Mouse (Mus musculus) hindbrain, embryonic 14.5 days (tissue): Measurements from ENCODE around the gene Rras. TPM values are rescaled to one million over a fixed set of nuclear protein-coding genes. Genes with fewer than 3 reads are reported as not detected.

Experiments used
- ATAC-seq: fragments of 200-750 bp; cut with Nextera tagmentation; 2 replicates; pipeline ENCODE4 v1.8.0; 2017; ENCODE audit warnings: moderate number of reproducible peaks, mild to moderate bottlenecking, moderate TSS enrichment, moderate library complexity; ENCODE audit not compliant: low FRiP score
- DNase-seq: peaks from one replicate; pipeline ENCODE4 v3.0.0-alpha.2; 2015; ENCODE audit warnings: low spot score
- H3K27ac ChIP-seq: fragments of 300-500 bp; sonication (generic); 2 replicates; pipeline ENCODE4 v1.5.1; 2014; ENCODE audit warnings: mild to moderate bottlenecking, moderate library complexity
- H3K27me3 ChIP-seq: fragments of 300-500 bp; sonication (generic); 2 replicates; pipeline ENCODE4 v1.6.1; 2014; ENCODE audit warnings: mild to moderate bottlenecking, low read length, mixed read lengths; ENCODE audit not compliant: control insufficient read depth, insufficient read depth
- H3K36me3 ChIP-seq: fragments of 300-500 bp; sonication (generic); replicated peaks from 2 replicates; pipeline ENCODE4 v1.6.1; 2014; ENCODE audit not compliant: control insufficient read depth, insufficient read depth
- H3K4me1 ChIP-seq: fragments of 300-500 bp; sonication (generic); replicated peaks from 2 replicates; pipeline ENCODE4 v1.6.1; 2014; ENCODE audit warnings: antibody characterized with exemption, low read length, mixed read lengths; ENCODE audit not compliant: control insufficient read depth, insufficient read depth
- H3K4me2 ChIP-seq: fragments of 300-500 bp; sonication (generic); replicated peaks from 2 replicates; pipeline ENCODE4 v1.6.1; 2014; ENCODE audit warnings: mild to moderate bottlenecking, moderate library complexity
- H3K4me3 ChIP-seq: fragments of 300-500 bp; sonication (generic); replicated peaks from 2 replicates; pipeline ENCODE4 v1.5.1; 2014; ENCODE audit warnings: mild to moderate bottlenecking, low read length
- H3K9ac ChIP-seq: fragments of 300-500 bp; sonication (generic); 2 replicates; pipeline ENCODE4 v1.6.1; 2014
- H3K9me3 ChIP-seq: fragments of 300-500 bp; sonication (generic); 2 replicates; pipeline ENCODE4 v1.6.1; 2016; ENCODE audit warnings: low read length; ENCODE audit not compliant: control insufficient read depth
- WGBS: fragments of 180-500 bp; shearing (Covaris S2); extraction: QIAGEN DNeasy Blood & Tissue Kit; methylation state at CpG from one replicate; pipeline ENCODE4 v1.1.7; 2014; 5-methylcytosine and 5-hydroxymethylcytosine counted together
- microRNA-seq: library from miRNA; unstranded; fragments of <30 nt; microRNA quantifications from one replicate; pipeline ENCODE4, GENCODE M21; 2016
- polyA plus RNA-seq: library from polyadenylated mRNA; unstranded; fragments of >200 nt; fragmentation: Nextera tagmentation; extraction: Ambion mirVana; gene quantifications from 2 replicates; pipeline ENCODE4 v1.2.1, GENCODE M21; 2014

Rras gene
- polyA plus RNA-seq, 1 experiment from 2014 or later: 14.2 TPM

- ATAC-seq (no peak), DNase-seq (no peak)
- H3K27ac ChIP-seq: no peak overlapping the region
- H3K36me3 ChIP-seq: no peaks in the 10 kb centered on the region
- WGBS: 32% methylated on average over 5 of the region's 5 CpGs
- no peak overlapping the region for H3K9ac ChIP-seq
- no peak overlapping the region for H3K4me3 ChIP-seq
- H3K4me1 ChIP-seq: peaks cover 6% of the 10 kb centered on the region; the same call in 1 of the 2 replicates
- H3K27me3 ChIP-seq: no peaks in the 10 kb centered on the region
- no peaks in the 10 kb centered on the region for H3K9me3 ChIP-seq
- no peak overlapping the region for H3K4me2 ChIP-seq
Observed at GRCm38 (mm10) chr7:45068000-45068318, 50.2 kb downstream of the Rras start.

- no peak overlapping the region for H3K27ac ChIP-seq
- no peak overlapping the region for H3K9ac ChIP-seq
- H3K27me3 ChIP-seq: no peaks in the 10 kb centered on the region
- H3K4me1 ChIP-seq: no peaks in the 10 kb centered on the region
- no peak overlapping the region for H3K4me2 ChIP-seq
- H3K4me3 ChIP-seq: no peak overlapping the region
- WGBS: 98% methylated on average over 2 of the region's 2 CpGs
- no peaks in the 10 kb centered on the region for H3K9me3 ChIP-seq
- DNase-seq (no peak), ATAC-seq (no peak)
- H3K36me3 ChIP-seq: 0 out of 2 replicates have a peak, but pooled peaks cover under 1% of the 10 kb centered on the region
Observed at GRCm38 (mm10) chr7:45069671-45070070, 51.9 kb downstream of the Rras start.

Small RNAs within 50 kb of the gene (microRNA-seq; reads per million reads assigned to microRNA genes)
- 0.65 reads per million for gene Mir7054

Other genes with a start within 250 kb of the Rras start
- 25.4 and 30.0 TPM in 2 replicates for gene Nup62, start 201.9 kb upstream of the Rras start, polyA plus RNA-seq
- 1.3 TPM in 2 replicates for gene Il4i1, start 201.6 kb upstream of the Rras start, polyA plus RNA-seq
- 2.2 and 2.5 TPM in 2 replicates for gene Atf5, start 201.3 kb upstream of the Rras start, polyA plus RNA-seq
- gene Akt1s1, start 169.0 kb upstream of the Rras start, polyA plus RNA-seq: 57.6 and 59.1 TPM in 2 replicates
- 98.5 and 104 TPM in 2 replicates for gene Tbc1d17, start 168.9 kb upstream of the Rras start, polyA plus RNA-seq
- gene Pnkp, start 160.8 kb upstream of the Rras start, polyA plus RNA-seq: 23.4 and 26.5 TPM in 2 replicates
- gene Ptov1, start 148.2 kb upstream of the Rras start, polyA plus RNA-seq: 430 and 454 TPM in 2 replicates
- 87.5 and 90.6 TPM in 2 replicates for gene Med25, start 125.2 kb upstream of the Rras start, polyA plus RNA-seq
- gene Fuz, start 121.9 kb upstream of the Rras start, polyA plus RNA-seq: 15.9 and 16.0 TPM in 2 replicates
- 123 and 135 TPM in 2 replicates for gene Ap2a1, start 88.5 kb upstream of the Rras start, polyA plus RNA-seq
- 0.14 and 0.33 TPM in 2 replicates for gene Tsks, start 74.8 kb upstream of the Rras start, polyA plus RNA-seq
- gene Cpt1c, start 43.1 kb upstream of the Rras start, polyA plus RNA-seq: 53.3 and 53.8 TPM in 2 replicates
- gene Prmt1, start 31.4 kb upstream of the Rras start, polyA plus RNA-seq: 194 and 210 TPM in 2 replicates
- 52.1 and 56.9 TPM in 2 replicates for gene Irf3, start 20.3 kb upstream of the Rras start, polyA plus RNA-seq
- gene Bcl2l12, start 19.2 kb upstream of the Rras start, polyA plus RNA-seq: 9.2 and 12.6 TPM in 2 replicates
- gene Scaf1, start 1.6 kb upstream of the Rras start, polyA plus RNA-seq: 59.7 and 61.9 TPM in 2 replicates
- 16.5 and 16.8 TPM in 2 replicates for gene Prr12, start 34.9 kb downstream of the Rras start, polyA plus RNA-seq
- 57.9 and 62.1 TPM in 2 replicates for gene Nosip, start 44.5 kb downstream of the Rras start, polyA plus RNA-seq
- 12.8 and 13.9 TPM in 2 replicates for gene Prrg2, start 44.7 kb downstream of the Rras start, polyA plus RNA-seq
- 77.7 and 93.3 TPM in 2 replicates for gene Rcn3, start 74.3 kb downstream of the Rras start, polyA plus RNA-seq
- 37.7 and 40.5 TPM in 2 replicates for gene Fcgrt, start 85.9 kb downstream of the Rras start, polyA plus RNA-seq
- 767 and 952 TPM in 2 replicates for gene Rps11, start 106.5 kb downstream of the Rras start, polyA plus RNA-seq
- gene Rpl13a, start 110.8 kb downstream of the Rras start, polyA plus RNA-seq: 725 and 835 TPM in 2 replicates
- 0.22 TPM in 1 of 2 replicates, not detected in the other for gene Gm45713, start 118.3 kb downstream of the Rras start, polyA plus RNA-seq
- 1.7 and 1.8 TPM in 2 replicates for gene Flt3l, start 118.5 kb downstream of the Rras start, polyA plus RNA-seq
- gene Pih1d1, start 136.3 kb downstream of the Rras start, polyA plus RNA-seq: 91.0 and 93.5 TPM in 2 replicates
- gene Aldh16a1, start 136.6 kb downstream of the Rras start, polyA plus RNA-seq: 16.0 and 21.3 TPM in 2 replicates
- 0.47 and 0.48 TPM in 2 replicates for gene Slc17a7, start 146.0 kb downstream of the Rras start, polyA plus RNA-seq
- not detected in 2 replicates for gene Gfy, start 161.6 kb downstream of the Rras start, polyA plus RNA-seq
- gene Pth2, start 163.0 kb downstream of the Rras start, polyA plus RNA-seq: 0.83 TPM in 1 of 2 replicates, not detected in the other
- 0.50 and 0.57 TPM in 2 replicates for gene Ccdc155, start 186.9 kb downstream of the Rras start, polyA plus RNA-seq
- gene Dkkl1, start 194.2 kb downstream of the Rras start, polyA plus RNA-seq: 8.7 and 11.3 TPM in 2 replicates
- gene Tead2, start 197.8 kb downstream of the Rras start, polyA plus RNA-seq: 37.7 and 48.0 TPM in 2 replicates
- 0.94 and 1.2 TPM in 2 replicates for gene Cd37, start 221.2 kb downstream of the Rras start, polyA plus RNA-seq
- 0.33 and 0.67 TPM in 2 replicates for gene Slc6a16, start 223.1 kb downstream of the Rras start, polyA plus RNA-seq